Mouse (Mus musculus) erythroblast, embryonic 14.5 days (primary cell): Measurements from ENCODE around the gene Aox3.

Experiments
- GATA1 ChIP-seq: IDR thresholded peaks from 2 replicates; pipeline ENCODE4 v1.6.1; 2012; ENCODE audit warnings: low read length, inconsistent platforms, mixed read lengths
- TAL1 ChIP-seq: IDR thresholded peaks from 3 replicates; pipeline ENCODE4 v1.6.1; 2012; ENCODE audit warnings: low read length, inconsistent platforms, mixed read lengths

DNA sequence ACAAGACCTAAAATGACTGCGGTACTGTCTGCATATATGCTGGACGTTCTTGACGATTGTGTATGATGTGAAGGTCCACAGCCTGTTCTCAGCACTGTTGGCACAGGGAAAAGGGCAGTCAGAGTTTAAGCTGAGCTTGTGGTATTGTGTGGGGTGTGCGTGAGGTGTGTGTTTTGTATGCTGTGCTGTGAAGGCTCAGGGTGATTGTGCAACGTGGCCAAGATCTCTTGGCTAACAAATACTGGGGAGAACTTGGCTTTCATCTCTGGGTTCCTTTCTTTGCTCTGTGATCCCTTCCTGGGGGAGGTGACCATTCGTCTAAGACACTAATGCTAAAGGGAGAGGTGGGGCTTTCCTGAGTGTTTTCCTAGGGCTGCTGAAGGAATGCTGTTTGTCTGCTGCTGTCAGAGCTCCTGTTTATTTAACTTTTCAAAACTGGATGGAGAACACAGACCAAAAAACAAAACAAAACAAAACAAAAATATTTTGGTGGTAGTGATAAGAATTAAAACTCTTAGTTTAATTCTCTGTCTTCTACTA lies 1.2 kb downstream of the Aox3 start:
- TF ChIP-seq TAL1 (no peak), GATA1 (no peak)
